Mouse (Mus musculus) brain, embryonic 14.5 days (tissue): Measurements from ENCODE around the gene Otub1.

ENCODE experiments used
- CTCF ChIP-seq: fragments of 200-500 bp; IDR thresholded peaks from 2 replicates; pipeline ENCODE4 v1.5.1; 2012; ENCODE audit warnings: inconsistent platforms, mild to moderate bottlenecking, moderate library complexity, borderline replicate concordance; ENCODE audit not compliant: insufficient read depth, insufficient read length; ENCODE audit errors: extremely low read depth
- POLR2A ChIP-seq: fragments of 200-500 bp; IDR thresholded peaks from 2 replicates; pipeline ENCODE4 v1.6.1; 2012; ENCODE audit warnings: mild to moderate bottlenecking, inconsistent platforms, borderline replicate concordance; ENCODE audit not compliant: poor library complexity, insufficient read depth, insufficient read length, severe bottlenecking; ENCODE audit errors: extremely low read depth

- no peak for TF ChIP-seq POLR2A
- TF ChIP-seq CTCF, result no peak
These were observed 5.7 kb downstream of the Otub1 start for GRCm38 (mm10) chr19:7200427-7200826.
